Mouse (Mus musculus): Measurements from ENCODE around the gene Nkd1. TPM values are rescaled to one million over a fixed set of nuclear protein-coding genes. Genes with fewer than 3 reads are reported as not detected.
A peak's percentile ranks its signal among the peaks of the same experiment; 100 is the strongest.

Gene Nkd1
- polyA plus RNA-seq, 1 experiment from 2014 or later, result 48.9 TPM

DNA sequence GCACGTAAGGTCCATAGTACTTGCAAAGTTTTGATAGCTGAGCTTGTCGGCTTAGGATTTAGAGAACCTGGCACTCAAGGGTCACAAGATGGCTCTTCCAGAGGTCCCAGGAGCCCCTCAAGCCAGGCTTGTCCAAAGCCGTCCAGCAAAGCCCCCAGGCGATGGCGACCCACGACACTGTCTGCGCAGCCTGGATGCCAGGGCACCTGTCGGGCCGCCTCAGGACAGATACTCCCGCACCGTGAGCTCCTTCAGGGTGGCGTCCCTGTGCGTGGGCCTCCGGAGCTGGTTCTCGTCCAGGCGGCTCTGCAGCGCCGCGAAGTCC lies 105.7 kb downstream of the Nkd1 start:
- H3K36me3 ChIP-seq, result no peaks in the 10 kb centered on the region
- H3K4me3 ChIP-seq, result peak overlapping the region; percentile 51
- H3K9ac ChIP-seq, result peak overlapping the region; percentile 80
- WGBS, result 12% methylated on average over 19 of the region's 19 CpGs
- peaks cover 10% of the 10 kb centered on the region for H3K4me1 ChIP-seq (replicated peaks)
- peak overlapping the region; percentile 83 for H3K4me2 ChIP-seq
- H3K27ac ChIP-seq (replicated peaks), result peak overlapping the region; percentile 79
- H3K27me3 ChIP-seq, result peaks cover 30% of the 10 kb centered on the region
- no peak for ATAC-seq (ENCODE audit: low read depth)
- no peaks in the 10 kb centered on the region for H3K9me3 ChIP-seq

GRCm38 (mm10) chr8:88627265-88627991 lies 106.3 kb downstream of the Nkd1 start:
- H3K4me2 ChIP-seq, result peak overlapping the region; percentile 83
- peak overlapping the region; percentile 79 for H3K27ac ChIP-seq (replicated peaks)
- H3K9ac ChIP-seq, result peak overlapping the region; percentile 80
- peak overlapping the region; percentile 51 for H3K4me3 ChIP-seq
- peaks cover 10% of the 10 kb centered on the region for H3K4me1 ChIP-seq (replicated peaks)
- WGBS, result under 1% methylated on average over 101 of the region's 105 CpGs
- peak; percentile 82 for ATAC-seq (ENCODE audit: low read depth)
- no peaks in the 10 kb centered on the region for H3K36me3 ChIP-seq
- peaks cover 30% of the 10 kb centered on the region for H3K27me3 ChIP-seq
- no peaks in the 10 kb centered on the region for H3K9me3 ChIP-seq

- Histone ChIP-seq H3K36me3 (no peaks in the 10 kb centered on the region), H3K27me3 (peaks cover 30% of the 10 kb centered on the region), H3K4me3 (peak overlapping the region; percentile 51), H3K4me2 (peak overlapping the region; percentile 83), H3K4me1 (replicated peaks) (peaks cover 10% of the 10 kb centered on the region), H3K9me3 (no peaks in the 10 kb centered on the region), H3K27ac (replicated peaks) (peak overlapping the region; percentile 79; the same call in 1 of the 2 replicates), H3K9ac (peak overlapping the region; percentile 80)
- peak; percentile 26 for ATAC-seq (ENCODE audit: low read depth)
- 63% methylated on average over 14 of the region's 14 CpGs for WGBS
Measured at GRCm38 (mm10) chr8:88628001-88628774, 107.0 kb downstream of the Nkd1 start.

GRCm38 (mm10) chr8:88630225-88630624 lies 109.1 kb downstream of the Nkd1 start:
- WGBS, result 73% methylated on average over 4 of the region's 4 CpGs
- peaks cover 10% of the 10 kb centered on the region for H3K4me1 ChIP-seq (replicated peaks)
- no peak overlapping the region for H3K4me2 ChIP-seq
- H3K9me3 ChIP-seq, result no peaks in the 10 kb centered on the region
- peaks cover 26% of the 10 kb centered on the region for H3K27me3 ChIP-seq
- H3K9ac ChIP-seq, result no peak overlapping the region
- H3K36me3 ChIP-seq, result no peaks in the 10 kb centered on the region
- no peak overlapping the region for H3K27ac ChIP-seq (replicated peaks)
- H3K4me3 ChIP-seq, result no peak overlapping the region
- ATAC-seq (ENCODE audit: low read depth), result no peak

- Histone ChIP-seq H3K4me3 (no peak overlapping the region), H3K9me3 (no peaks in the 10 kb centered on the region), H3K27me3 (peaks cover 18% of the 10 kb centered on the region)
Measured at GRCm38 (mm10) chr8:88631081-88631480, 109.9 kb downstream of the Nkd1 start.

GRCm38 (mm10) chr8:88633343-88633765 lies 112.2 kb downstream of the Nkd1 start:
- Histone ChIP-seq H3K4me2 (no peak overlapping the region), H3K27ac (replicated peaks) (no peak overlapping the region), H3K27me3 (peaks cover 7% of the 10 kb centered on the region), H3K4me1 (replicated peaks) (peaks cover 2% of the 10 kb centered on the region), H3K4me3 (no peak overlapping the region), H3K9me3 (no peaks in the 10 kb centered on the region), H3K36me3 (no peaks in the 10 kb centered on the region), H3K9ac (no peak overlapping the region)
- 91% methylated on average over 7 of the region's 7 CpGs for WGBS
- ATAC-seq (ENCODE audit: low read depth), result no peak

More at GRCm38 (mm10) chr8:88631081-88631480, 109.9 kb downstream of the Nkd1 start:
- no peak overlapping the region for H3K9ac ChIP-seq
- H3K4me1 ChIP-seq (replicated peaks), result peaks cover 10% of the 10 kb centered on the region
- ATAC-seq (ENCODE audit: low read depth), result no peak
- H3K4me2 ChIP-seq, result no peak overlapping the region
- no peak overlapping the region for H3K27ac ChIP-seq (replicated peaks)
- H3K36me3 ChIP-seq, result no peaks in the 10 kb centered on the region

- H3K27ac ChIP-seq (replicated peaks), result no peak within 1 kb of the TSS
- no peaks in the 10 kb centered on the region for H3K36me3 ChIP-seq
- H3K4me1 ChIP-seq (replicated peaks), result no peaks in the 10 kb centered on the region
- H3K27me3 ChIP-seq, result no peaks in the 10 kb centered on the region
- H3K4me3 ChIP-seq, result no peak within 1 kb of the TSS
- H3K4me2 ChIP-seq, result no peak within 1 kb of the TSS
- H3K9ac ChIP-seq, result no peak within 1 kb of the TSS
- no peak for ATAC-seq (ENCODE audit: low read depth)
- no peaks in the 10 kb centered on the region for H3K9me3 ChIP-seq
- WGBS, result 88% methylated on average over 14 of the region's 14 CpGs
Measured at GRCm38 (mm10) chr8:88635474-88636397, 114.6 kb downstream of the Nkd1 start, which contains the start of gene Snx20. Gene Snx20 (minus strand): TSS chr8:88636128.

- Histone ChIP-seq H3K9me3 (no peaks in the 10 kb centered on the region), H3K4me3 (no peak overlapping the region), H3K4me2 (no peak overlapping the region), H3K4me1 (replicated peaks) (no peaks in the 10 kb centered on the region), H3K27ac (replicated peaks) (no peak overlapping the region), H3K9ac (no peak overlapping the region), H3K36me3 (no peaks in the 10 kb centered on the region), H3K27me3 (no peaks in the 10 kb centered on the region)
- ATAC-seq (ENCODE audit: low read depth), result no peak
- 69% methylated on average over 9 of the region's 9 CpGs for WGBS
Measured at GRCm38 (mm10) chr8:88637092-88638000, 116.2 kb downstream of the Nkd1 start.

GRCm38 (mm10) chr8:88638908-88639307 lies 117.8 kb downstream of the Nkd1 start:
- Histone ChIP-seq H3K36me3 (no peaks in the 10 kb centered on the region), H3K27me3 (no peaks in the 10 kb centered on the region), H3K9ac (no peak overlapping the region), H3K9me3 (no peaks in the 10 kb centered on the region), H3K27ac (replicated peaks) (no peak overlapping the region), H3K4me2 (no peak overlapping the region), H3K4me3 (no peak overlapping the region), H3K4me1 (replicated peaks) (no peaks in the 10 kb centered on the region)
- ATAC-seq (ENCODE audit: low read depth), result no peak
- 90% methylated on average over 3 of the region's 3 CpGs for WGBS

- Histone ChIP-seq H3K9me3 (no peaks in the 10 kb centered on the region), H3K4me1 (replicated peaks) (peaks cover 12% of the 10 kb centered on the region), H3K36me3 (no peaks in the 10 kb centered on the region), H3K4me2 (no peak overlapping the region), H3K27ac (replicated peaks) (no peak overlapping the region), H3K9ac (no peak overlapping the region), H3K4me3 (no peak overlapping the region), H3K27me3 (peaks cover 2% of the 10 kb centered on the region)
- 73% methylated on average over 5 of the region's 5 CpGs for WGBS
- ATAC-seq (ENCODE audit: low read depth), result no peak
Measured at GRCm38 (mm10) chr8:88642734-88643564, 121.8 kb downstream of the Nkd1 start.
